Mouse (Mus musculus): ENCODE results near the gene Gm45716.

The Gm45716 gene

GRCm38 (mm10) chr11:90220022-90220645 is 32.7 kb downstream of the Gm45716 start:
- DNase-seq = no peak

- no peak for DNase-seq
Measured at GRCm38 (mm10) chr11:90220750-90221149, 33.3 kb downstream of the Gm45716 start.

GRCm38 (mm10) chr11:90224914-90225470 is 37.5 kb downstream of the Gm45716 start:
- DNase-seq = peak; percentile 38

- no peak for DNase-seq
Measured at GRCm38 (mm10) chr11:90227000-90227922, 39.8 kb downstream of the Gm45716 start.

GRCm38 (mm10) chr11:90228251-90228949 is 40.9 kb downstream of the Gm45716 start:
- no peak for DNase-seq

- DNase-seq = no peak
Measured at GRCm38 (mm10) chr11:90229800-90230199, 42.3 kb downstream of the Gm45716 start.

GRCm38 (mm10) chr11:90230671-90231070 is 43.2 kb downstream of the Gm45716 start:
- DNase-seq = no peak

- no peak for DNase-seq
Measured at GRCm38 (mm10) chr11:90231631-90232030, 44.1 kb downstream of the Gm45716 start.

GRCm38 (mm10) chr11:90232685-90233084 is 45.2 kb downstream of the Gm45716 start:
- no peak for DNase-seq

- DNase-seq = no peak
Measured at GRCm38 (mm10) chr11:90235221-90235620, 47.7 kb downstream of the Gm45716 start.

GRCm38 (mm10) chr11:90237616-90238015 is 50.1 kb downstream of the Gm45716 start:
- no peak for DNase-seq

GRCm38 (mm10) chr11:90238657-90239056 is 51.2 kb downstream of the Gm45716 start:
- no peak for DNase-seq

- DNase-seq = peak; percentile 32
Measured at GRCm38 (mm10) chr11:90240652-90241330, 53.3 kb downstream of the Gm45716 start.

- DNase-seq = no peak
Measured at GRCm38 (mm10) chr11:90241874-90242273, 54.4 kb downstream of the Gm45716 start.

- DNase-seq = no peak
Measured at GRCm38 (mm10) chr11:90243300-90243699, 55.8 kb downstream of the Gm45716 start.

GRCm38 (mm10) chr11:90245630-90246029 is 58.1 kb downstream of the Gm45716 start:
- no peak for DNase-seq

GRCm38 (mm10) chr11:90246676-90247075 is 59.2 kb downstream of the Gm45716 start:
- DNase-seq = no peak

- no peak for DNase-seq
Measured at GRCm38 (mm10) chr11:90247793-90248192, 60.3 kb downstream of the Gm45716 start.

- DNase-seq = peak; percentile 99
Measured at GRCm38 (mm10) chr11:90249025-90249650, 61.7 kb downstream of the Gm45716 start, which contains the start of gene Mmd. Gene Mmd, plus strand, starts transcription at chr11:90249456.

GRCm38 (mm10) chr11:90249701-90250141 is 62.2 kb downstream of the Gm45716 start:
- DNase-seq = no peak

GRCm38 (mm10) chr11:90250189-90250588 is 62.7 kb downstream of the Gm45716 start:
- DNase-seq = no peak

GRCm38 (mm10) chr11:90250730-90251129 is 63.2 kb downstream of the Gm45716 start:
- no peak for DNase-seq

All from kidney, adult 11 months (tissue).